Mouse (Mus musculus) C2C12 (cell line): ENCODE measurements around the gene Pdyn. TPM values are rescaled to one million over a fixed set of nuclear protein-coding genes. Genes with fewer than 3 reads are reported as not detected.

Experiments used
- H3K27me3 ChIP-seq: one replicate; pipeline ENCODE4 v1.6.1; 2011; ENCODE audit not compliant: control insufficient read depth, insufficient read depth, insufficient read length
- H3K36me3 ChIP-seq: one replicate; pipeline ENCODE4 v1.6.1; 2011; ENCODE audit not compliant: control insufficient read depth, insufficient read depth
- H3K4me3 ChIP-seq: one replicate; pipeline ENCODE4 v1.5.1; 2011; ENCODE audit warnings: mild to moderate bottlenecking, control low read depth; ENCODE audit not compliant: poor library complexity, insufficient read depth, severe bottlenecking
- H3K79me2 ChIP-seq: one replicate; pipeline ENCODE4 v1.6.1; 2011; ENCODE audit not compliant: control insufficient read depth, insufficient read depth
- H3K79me3 ChIP-seq: one replicate; pipeline ENCODE4 v1.6.1; 2011; ENCODE audit warnings: low read depth, control low read depth
- H3ac ChIP-seq: one replicate; pipeline ENCODE3; 2011; ENCODE audit warnings: low read depth; ENCODE audit not compliant: control insufficient read depth, insufficient read length
- CEBPB ChIP-seq: IDR thresholded peaks from one replicate; pipeline ENCODE4 v1.6.1; 2011; ENCODE audit warnings: low read depth, mild to moderate bottlenecking, control low read depth, moderate library complexity
- CTCF ChIP-seq: IDR thresholded peaks from one replicate; pipeline ENCODE4 v1.5.1; 2011; ENCODE audit not compliant: control insufficient read depth, insufficient read depth, insufficient read length
- FOSL1 ChIP-seq: IDR thresholded peaks from one replicate; pipeline ENCODE4 v1.8.0; 2011; ENCODE audit warnings: mild to moderate bottlenecking, low read length; ENCODE audit not compliant: poor library complexity, insufficient read depth, severe bottlenecking
- MAX ChIP-seq: IDR thresholded peaks from one replicate; pipeline ENCODE4 v1.6.1; 2011; ENCODE audit warnings: mild to moderate bottlenecking, control low read depth
- MYOD1 ChIP-seq: IDR thresholded peaks from one replicate; pipeline ENCODE4 v1.6.1; 2011; ENCODE audit warnings: low read depth; ENCODE audit not compliant: control insufficient read depth, insufficient read length
- MYOG ChIP-seq: IDR thresholded peaks from one replicate; pipeline ENCODE4 v1.6.1; 2011; ENCODE audit not compliant: control insufficient read depth, insufficient read length; ENCODE audit errors: extremely low read depth
- USF1 ChIP-seq: IDR thresholded peaks from one replicate; pipeline ENCODE4 v1.6.1; 2011; ENCODE audit warnings: low read depth, mild to moderate bottlenecking, control low read depth, moderate library complexity
- polyA plus RNA-seq: library from polyadenylated mRNA; unstranded; fragments of >200 nt; fragmentation: generic; extraction: Trizol; gene quantifications from one replicate; pipeline ENCODE4 v1.2.1, GENCODE M21; 2012; ENCODE audit warnings: missing spikeins

Pdyn gene
- polyA plus RNA-seq, 1 experiment: not detected

DNA sequence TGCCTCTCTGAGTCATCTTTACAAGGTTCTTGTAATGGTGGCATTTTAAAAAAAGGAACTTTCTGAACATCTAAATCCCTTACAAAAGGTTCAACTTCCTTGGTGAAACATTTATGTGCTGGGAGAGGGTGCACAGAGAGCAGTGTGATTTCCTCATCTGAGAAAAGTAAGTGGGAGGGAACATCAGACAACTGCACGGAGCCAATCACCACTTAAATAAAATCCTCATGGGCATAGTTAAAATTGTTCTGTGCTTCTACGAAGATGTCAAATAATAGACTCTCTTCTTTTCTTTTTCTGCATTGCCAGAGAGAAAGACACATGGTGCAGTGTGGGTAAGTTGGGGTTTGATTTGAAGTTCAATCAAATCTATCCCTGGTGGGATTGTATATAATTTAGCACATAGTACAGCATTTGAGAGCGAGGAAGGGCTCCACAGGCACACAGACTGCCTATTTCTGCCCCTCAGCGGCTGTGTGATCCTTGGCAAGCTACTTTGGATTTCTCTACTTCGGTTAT is 13.4 kb upstream of the Pdyn start:
- Histone ChIP-seq H3K27me3 (no peaks in the 10 kb centered on the region), H3K4me3 (no peak overlapping the region), H3K79me3 (no peaks in the 10 kb centered on the region), H3K79me2 (no peaks in the 10 kb centered on the region), H3ac (no peak overlapping the region), H3K36me3 (no peaks in the 10 kb centered on the region)
- TF ChIP-seq MAX: no peak
- TF ChIP-seq USF1: no peak
- TF ChIP-seq FOSL1: no peak
- TF ChIP-seq MYOD1: no peak

DNA sequence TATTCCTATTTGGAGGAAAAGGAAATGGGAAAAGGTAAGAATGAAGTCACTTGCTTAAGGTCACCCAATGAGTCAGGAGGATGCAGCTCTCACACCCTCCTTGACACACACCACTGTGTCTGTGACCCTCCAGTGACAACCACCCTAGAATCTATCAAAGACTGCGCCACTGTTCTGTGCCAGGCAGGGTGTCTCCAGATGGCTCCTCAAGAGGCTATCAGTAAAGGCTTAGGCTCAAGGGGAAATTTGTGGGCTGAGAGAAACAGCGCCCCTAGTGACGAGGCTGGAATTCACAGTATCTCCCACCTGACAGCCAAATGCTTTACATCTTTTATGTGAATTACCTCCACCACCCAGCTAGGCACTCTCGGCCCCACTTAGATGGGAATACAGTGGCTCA is 3.6 kb downstream of the Pdyn start:
- Histone ChIP-seq H3K27me3 (peaks cover 35% of the 10 kb centered on the region), H3K4me3 (no peak overlapping the region), H3K79me2 (no peaks in the 10 kb centered on the region), H3K36me3 (no peaks in the 10 kb centered on the region), H3K79me3 (no peaks in the 10 kb centered on the region), H3ac (no peak overlapping the region)
- TF ChIP-seq MYOG (no peak), USF1 (no peak), CTCF (no peak), CEBPB (no peak), MYOD1 (no peak), FOSL1 (no peak), MAX (no peak)

DNA sequence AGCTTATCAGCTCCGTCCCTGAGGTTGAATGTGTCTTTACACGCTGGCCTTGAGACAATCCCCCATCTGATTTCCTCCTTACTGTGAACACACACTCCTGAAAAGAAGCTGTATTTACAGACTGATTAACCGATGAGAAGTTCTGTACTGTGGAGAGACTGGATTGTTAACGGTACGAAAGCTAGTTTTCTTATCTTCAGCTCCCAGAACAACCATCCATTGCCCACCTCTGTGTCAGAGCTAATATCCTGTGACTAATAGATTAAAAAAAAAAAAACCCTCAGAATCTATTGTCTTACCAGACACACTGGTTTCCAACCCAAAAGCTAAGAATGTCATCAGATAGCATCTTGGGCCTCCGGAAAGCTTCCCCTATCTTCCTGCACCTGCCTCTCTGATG is 5.3 kb downstream of the Pdyn start:
- Histone ChIP-seq H3K79me2 (no peaks in the 10 kb centered on the region), H3K79me3 (no peaks in the 10 kb centered on the region), H3K27me3 (peaks cover 26% of the 10 kb centered on the region), H3K36me3 (no peaks in the 10 kb centered on the region), H3ac (no peak overlapping the region), H3K4me3 (no peak overlapping the region)
- TF ChIP-seq MYOD1 (no peak), MYOG (no peak), MAX (no peak), CEBPB (no peak), USF1 (no peak), FOSL1 (no peak), CTCF (no peak)

DNA sequence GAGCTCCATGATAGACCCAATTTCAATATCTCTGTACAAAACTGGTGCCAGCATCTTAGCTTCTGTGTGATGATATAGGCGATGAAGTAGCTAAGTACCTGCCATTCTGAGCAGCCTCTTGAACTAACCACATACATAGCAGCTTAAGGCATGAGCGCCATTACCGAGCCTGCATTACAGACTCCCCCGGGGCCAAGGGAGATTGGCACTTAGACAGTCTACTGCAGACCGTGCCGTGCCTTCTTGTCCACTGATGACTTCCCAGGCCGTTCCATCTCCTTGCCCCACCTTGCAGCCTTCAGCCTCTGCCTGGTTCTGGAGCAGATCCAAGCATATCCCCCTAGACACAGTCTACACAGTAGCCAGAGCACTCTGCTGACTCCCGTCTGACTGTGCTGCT is 7.0 kb downstream of the Pdyn start:
- Histone ChIP-seq H3ac (no peak overlapping the region), H3K36me3 (no peaks in the 10 kb centered on the region), H3K27me3 (peaks cover 27% of the 10 kb centered on the region), H3K79me3 (no peaks in the 10 kb centered on the region), H3K79me2 (no peaks in the 10 kb centered on the region), H3K4me3 (no peak overlapping the region)
- no peak for TF ChIP-seq CEBPB
- no peak for TF ChIP-seq MYOG
- no peak for TF ChIP-seq MAX
- no peak for TF ChIP-seq CTCF

DNA sequence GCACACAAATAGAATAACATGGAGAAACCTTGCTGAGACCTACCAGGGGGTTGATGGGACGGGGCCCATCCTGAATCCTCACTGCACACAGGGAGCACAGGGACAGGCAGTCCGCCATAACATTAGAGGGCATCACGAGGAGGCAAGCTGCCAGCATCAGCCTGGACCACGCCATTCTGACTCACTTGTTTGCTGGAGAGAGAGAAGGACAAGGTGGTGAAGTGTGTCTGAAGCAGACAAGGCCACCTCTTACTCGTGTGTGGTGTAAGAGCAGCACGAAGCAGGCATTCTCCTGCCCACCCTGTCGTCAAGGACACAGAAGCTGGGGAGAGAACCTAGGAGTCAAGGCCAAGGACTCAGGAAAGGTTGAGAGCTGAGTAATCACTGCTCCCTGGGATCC is 9.9 kb downstream of the Pdyn start:
- TF ChIP-seq MYOD1: no peak
- no peak for TF ChIP-seq MYOG
- no peak for TF ChIP-seq CTCF
- TF ChIP-seq USF1: no peak
- no peak for TF ChIP-seq MAX
- TF ChIP-seq CEBPB: no peak
- TF ChIP-seq FOSL1: no peak
- H3K4me3 ChIP-seq: no peak overlapping the region
- peaks cover 32% of the 10 kb centered on the region for H3K27me3 ChIP-seq
- H3K79me3 ChIP-seq: no peaks in the 10 kb centered on the region
- H3K79me2 ChIP-seq: no peaks in the 10 kb centered on the region
- H3ac ChIP-seq: no peak overlapping the region
- no peaks in the 10 kb centered on the region for H3K36me3 ChIP-seq

DNA sequence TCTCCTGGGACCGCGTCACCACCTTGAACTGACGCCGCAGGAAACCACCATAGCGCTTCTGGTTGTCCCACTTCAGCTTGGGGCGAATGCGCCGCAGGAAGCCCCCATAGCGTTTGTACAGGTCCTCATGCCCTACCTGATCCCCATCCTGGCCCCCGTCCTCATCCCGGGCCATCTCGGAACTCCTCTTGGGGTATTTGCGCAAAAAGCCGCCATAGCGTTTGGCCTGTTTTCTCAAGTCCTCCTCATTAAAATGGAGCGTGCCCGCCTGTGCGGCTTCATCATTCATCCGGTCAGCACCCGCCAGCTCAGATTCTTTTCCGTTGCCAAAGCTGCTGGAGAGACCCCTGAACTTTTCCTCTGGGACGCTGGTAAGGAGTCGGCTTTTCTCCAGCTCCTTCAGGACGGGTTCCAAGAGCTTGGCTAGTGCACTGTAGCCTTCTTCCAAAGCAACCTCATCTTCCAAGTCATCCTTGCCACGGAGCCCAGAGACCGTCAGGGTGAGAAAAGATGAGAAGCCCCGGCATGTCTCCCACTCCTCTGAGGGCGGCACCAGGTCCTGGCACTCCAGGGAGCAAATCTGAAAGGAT is 11.5 kb downstream of the Pdyn start:
- Histone ChIP-seq H3K79me3 (no peaks in the 10 kb centered on the region), H3K36me3 (no peaks in the 10 kb centered on the region), H3K4me3 (no peak overlapping the region), H3ac (no peak overlapping the region), H3K27me3 (peaks cover 27% of the 10 kb centered on the region), H3K79me2 (no peaks in the 10 kb centered on the region)
- TF ChIP-seq MYOD1: no peak
- TF ChIP-seq MYOG: no peak
- TF ChIP-seq CTCF: no peak
- no peak for TF ChIP-seq MAX
- no peak for TF ChIP-seq USF1
- TF ChIP-seq CEBPB: no peak
- TF ChIP-seq FOSL1: no peak
